Mouse (Mus musculus) retina, embryonic 14.5 days (tissue): Measurements from ENCODE around the gene Gm5089.
A peak's percentile ranks its signal among the peaks of the same experiment; 100 is the strongest.

ENCODE experiments used
- DNase-seq: peaks from one replicate; pipeline ENCODE4 v3.0.0-alpha.2; 2015; ENCODE audit warnings: low spot score

Gm5089 gene

GRCm38 (mm10) chr14:122450496-122451382 lies at the start of gene Gm5089:
Gm5089 (minus strand) TSS chr14:122451115.
- peak; percentile 95 for DNase-seq

GRCm38 (mm10) chr14:122492015-122492414 lies 41.1 kb upstream of the Gm5089 start:
- no peak for DNase-seq

GRCm38 (mm10) chr14:122491521-122491920 lies 40.6 kb upstream of the Gm5089 start:
- peak; percentile 28 for DNase-seq

GRCm38 (mm10) chr14:122490441-122491328 lies 39.8 kb upstream of the Gm5089 start, which contains the start of gene Gm10837:
Gm10837 (plus strand) TSS chr14:122490586.
- peak; percentile 65 for DNase-seq

- peak; percentile 67 for DNase-seq
These were observed 38.9 kb upstream of the Gm5089 start for GRCm38 (mm10) chr14:122489686-122490414.

GRCm38 (mm10) chr14:122489041-122489440 lies 38.1 kb upstream of the Gm5089 start:
- DNase-seq, result peak; percentile 55

- DNase-seq, result peak; percentile 43
These were observed 36.5 kb upstream of the Gm5089 start for GRCm38 (mm10) chr14:122487366-122487765.

- no peak for DNase-seq
These were observed 35.7 kb upstream of the Gm5089 start for GRCm38 (mm10) chr14:122486611-122487010.

- DNase-seq, result peak; percentile 57
These were observed 34.8 kb upstream of the Gm5089 start for GRCm38 (mm10) chr14:122485635-122486181.

GRCm38 (mm10) chr14:122484844-122485551 lies 34.1 kb upstream of the Gm5089 start:
- peak; percentile 65 for DNase-seq

- DNase-seq, result no peak
These were observed 33.5 kb upstream of the Gm5089 start for GRCm38 (mm10) chr14:122484458-122484843.

- peak; percentile 31 for DNase-seq
These were observed 32.9 kb upstream of the Gm5089 start for GRCm38 (mm10) chr14:122483556-122484421.

GRCm38 (mm10) chr14:122483024-122483385 lies 32.1 kb upstream of the Gm5089 start:
- no peak for DNase-seq

- peak; percentile 76 for DNase-seq
These were observed 31.4 kb upstream of the Gm5089 start for GRCm38 (mm10) chr14:122482081-122483023.

- DNase-seq, result peak; percentile 57
These were observed 30.3 kb upstream of the Gm5089 start for GRCm38 (mm10) chr14:122481181-122481580.

GRCm38 (mm10) chr14:122480355-122480754 lies 29.4 kb upstream of the Gm5089 start:
- DNase-seq, result peak; percentile 54

GRCm38 (mm10) chr14:122479461-122480109 lies 28.7 kb upstream of the Gm5089 start:
- peak; percentile 44 for DNase-seq

GRCm38 (mm10) chr14:122478574-122479011 lies 27.7 kb upstream of the Gm5089 start:
- DNase-seq, result peak; percentile 68
